Mouse (Mus musculus) intestine, embryonic 15.5 days (tissue): Measurements from ENCODE around the gene Parn. TPM values are rescaled to one million over a fixed set of nuclear protein-coding genes. Genes with fewer than 3 reads are reported as not detected.

Source experiments
- ATAC-seq: fragments of 200-750 bp; cut with Nextera tagmentation; 2 replicates; pipeline ENCODE4 v1.8.0; 2017; ENCODE audit warnings: moderate TSS enrichment, moderate library complexity
- H3K27ac ChIP-seq: fragments of 300-500 bp; sonication (generic); 2 replicates; pipeline ENCODE4 v1.5.1; 2015; ENCODE audit warnings: mild to moderate bottlenecking, inconsistent platforms
- H3K27me3 ChIP-seq: fragments of 300-500 bp; sonication (generic); replicated peaks from 2 replicates; pipeline ENCODE4 v1.6.1; 2015; ENCODE audit warnings: inconsistent platforms
- H3K36me3 ChIP-seq: fragments of 300-500 bp; sonication (generic); 2 replicates; pipeline ENCODE4 v1.6.1; 2015; ENCODE audit warnings: inconsistent platforms
- H3K4me1 ChIP-seq: fragments of 300-500 bp; sonication (generic); replicated peaks from 2 replicates; pipeline ENCODE4 v1.6.1; 2015; ENCODE audit warnings: inconsistent platforms
- H3K4me2 ChIP-seq: fragments of 300-500 bp; sonication (generic); replicated peaks from 2 replicates; pipeline ENCODE4 v1.6.1; 2015; ENCODE audit warnings: mild to moderate bottlenecking, inconsistent platforms
- H3K4me3 ChIP-seq: fragments of 300-500 bp; sonication (generic); replicated peaks from 2 replicates; pipeline ENCODE4 v1.5.1; 2015; ENCODE audit warnings: inconsistent platforms
- H3K9ac ChIP-seq: fragments of 300-500 bp; sonication (generic); 2 replicates; pipeline ENCODE4 v1.6.1; 2015; ENCODE audit warnings: inconsistent platforms
- H3K9me3 ChIP-seq: fragments of 300-500 bp; sonication (generic); 2 replicates; pipeline ENCODE4 v1.6.1; 2016; ENCODE audit warnings: inconsistent platforms
- WGBS: fragments of 180-500 bp; shearing (Covaris S2); methylation state at CpG from one replicate; pipeline ENCODE4 v1.1.7; 2015; 5-methylcytosine and 5-hydroxymethylcytosine counted together
- polyA plus RNA-seq: library from polyadenylated mRNA; unstranded; fragments of >200 nt; fragmentation: Nextera tagmentation; extraction: Ambion mirVana; gene quantifications from 2 replicates; pipeline ENCODE4 v1.2.1, GENCODE M21; 2015

The Parn gene
- polyA plus RNA-seq, 1 experiment from 2014 or later = 38.7 TPM

- H3K36me3 ChIP-seq = no peaks in the 10 kb centered on the region
- H3K9me3 ChIP-seq = no peaks in the 10 kb centered on the region
- no peak for ATAC-seq
- H3K4me1 ChIP-seq = no peaks in the 10 kb centered on the region
- H3K27me3 ChIP-seq = no peaks in the 10 kb centered on the region
- 91% methylated on average over 3 of the region's 3 CpGs for WGBS
- no peak overlapping the region for H3K27ac ChIP-seq
- H3K4me2 ChIP-seq = no peak overlapping the region
- H3K4me3 ChIP-seq = no peak overlapping the region
- H3K9ac ChIP-seq = no peak overlapping the region
These were observed 47.8 kb downstream of the Parn start for GRCm38 (mm10) chr16:13620194-13620593.

GRCm38 (mm10) chr16:13615276-13615675, 52.7 kb downstream of the Parn start:
- no peaks in the 10 kb centered on the region for H3K27me3 ChIP-seq
- H3K36me3 ChIP-seq = 0 out of 2 replicates have a peak, but pooled peaks cover 4% of the 10 kb centered on the region
- H3K4me3 ChIP-seq = no peak overlapping the region
- 75% methylated on average over 5 of the region's 5 CpGs for WGBS
- no peak overlapping the region for H3K27ac ChIP-seq
- no peaks in the 10 kb centered on the region for H3K9me3 ChIP-seq
- no peak overlapping the region for H3K9ac ChIP-seq
- H3K4me1 ChIP-seq = peaks cover 11% of the 10 kb centered on the region
- H3K4me2 ChIP-seq = no peak overlapping the region
- ATAC-seq = no peak

GRCm38 (mm10) chr16:13612571-13612970, 55.4 kb downstream of the Parn start:
- no peak for ATAC-seq
- H3K36me3 ChIP-seq = 0 out of 2 replicates have a peak, but pooled peaks cover 4% of the 10 kb centered on the region
- H3K4me1 ChIP-seq = peaks cover 11% of the 10 kb centered on the region
- H3K9ac ChIP-seq = no peak overlapping the region
- no peak overlapping the region for H3K4me2 ChIP-seq
- no peak overlapping the region for H3K4me3 ChIP-seq
- H3K27me3 ChIP-seq = no peaks in the 10 kb centered on the region
- no peak overlapping the region for H3K27ac ChIP-seq
- no peaks in the 10 kb centered on the region for H3K9me3 ChIP-seq
- WGBS = 85% methylated on average over 5 of the region's 5 CpGs

GRCm38 (mm10) chr16:13612058-13612457, 55.9 kb downstream of the Parn start:
- ATAC-seq = peak; percentile 35; the same call in 1 of the 2 replicates
- H3K27ac ChIP-seq = 0 out of 2 replicates have a peak overlapping the region, but pooled peaks have one; percentile 44

GRCm38 (mm10) chr16:13611399-13611798, 56.6 kb downstream of the Parn start:
- H3K4me2 ChIP-seq = 0 out of 2 replicates have a peak overlapping the region, but pooled peaks have one; percentile 13
- ATAC-seq = peak; percentile 87

More at GRCm38 (mm10) chr16:13612058-13612457, 55.9 kb downstream of the Parn start:
- H3K9ac ChIP-seq = no peak overlapping the region
- 0 out of 2 replicates have a peak, but pooled peaks cover 4% of the 10 kb centered on the region for H3K36me3 ChIP-seq
- 75% methylated on average over 6 of the region's 6 CpGs for WGBS
- H3K4me2 ChIP-seq = no peak overlapping the region
- no peak overlapping the region for H3K4me3 ChIP-seq
- no peaks in the 10 kb centered on the region for H3K27me3 ChIP-seq
- no peaks in the 10 kb centered on the region for H3K9me3 ChIP-seq
- peaks cover 11% of the 10 kb centered on the region for H3K4me1 ChIP-seq

GRCm38 (mm10) chr16:13610951-13611381, 57.0 kb downstream of the Parn start:
- 0 out of 2 replicates have a peak overlapping the region, but pooled peaks have one; percentile 13 for H3K4me2 ChIP-seq
- peak; percentile 88 for ATAC-seq

More at GRCm38 (mm10) chr16:13611399-13611798, 56.6 kb downstream of the Parn start:
- H3K36me3 ChIP-seq = peaks cover 4% of the 10 kb centered on the region; the same call in 1 of the 2 replicates
- no peak overlapping the region for H3K9ac ChIP-seq
- no peaks in the 10 kb centered on the region for H3K9me3 ChIP-seq
- peak overlapping the region; percentile 64 for H3K27ac ChIP-seq
- peaks cover 11% of the 10 kb centered on the region for H3K4me1 ChIP-seq
- no peak overlapping the region for H3K4me3 ChIP-seq
- H3K27me3 ChIP-seq = no peaks in the 10 kb centered on the region

GRCm38 (mm10) chr16:13608705-13609085, 59.3 kb downstream of the Parn start:
- no peak overlapping the region for H3K4me3 ChIP-seq
- H3K36me3 ChIP-seq = peaks cover 4% of the 10 kb centered on the region; the same call in 1 of the 2 replicates
- no peak overlapping the region for H3K9ac ChIP-seq
- no peaks in the 10 kb centered on the region for H3K9me3 ChIP-seq
- no peak overlapping the region for H3K4me2 ChIP-seq
- no peak overlapping the region for H3K27ac ChIP-seq
- 90% methylated on average over 1 of the region's 1 CpGs for whole genome bisulfite sequencing
- peaks cover 11% of the 10 kb centered on the region for H3K4me1 ChIP-seq
- no peaks in the 10 kb centered on the region for H3K27me3 ChIP-seq
- ATAC-seq = no peak

More at GRCm38 (mm10) chr16:13610951-13611381, 57.0 kb downstream of the Parn start:
- Histone ChIP-seq H3K9me3 (no peaks in the 10 kb centered on the region), H3K36me3 (peaks cover 6% of the 10 kb centered on the region; the same call in 1 of the 2 replicates), H3K27ac (peak overlapping the region; percentile 64), H3K9ac (no peak overlapping the region), H3K4me3 (no peak overlapping the region), H3K4me1 (peaks cover 11% of the 10 kb centered on the region), H3K27me3 (no peaks in the 10 kb centered on the region)
- WGBS = 37% methylated on average over 5 of the region's 5 CpGs

GRCm38 (mm10) chr16:13607987-13608704, 59.8 kb downstream of the Parn start:
- no peaks in the 10 kb centered on the region for H3K27me3 ChIP-seq
- no peak overlapping the region for H3K4me3 ChIP-seq
- 85% methylated on average over 4 of the region's 4 CpGs for WGBS
- no peak overlapping the region for H3K4me2 ChIP-seq
- H3K9ac ChIP-seq = no peak overlapping the region
- no peaks in the 10 kb centered on the region for H3K9me3 ChIP-seq
- H3K4me1 ChIP-seq = peaks cover 11% of the 10 kb centered on the region
- ATAC-seq = no peak
- peaks cover 4% of the 10 kb centered on the region; the same call in 1 of the 2 replicates for H3K36me3 ChIP-seq
- no peak overlapping the region for H3K27ac ChIP-seq

- no peak overlapping the region for H3K9ac ChIP-seq
These were observed 65.2 kb downstream of the Parn start for GRCm38 (mm10) chr16:13602779-13603178.

GRCm38 (mm10) chr16:13589049-13589408, 78.9 kb downstream of the Parn start:
- Histone ChIP-seq H3K4me3 (no peak overlapping the region), H3K9ac (no peak overlapping the region), H3K4me1 (peaks cover 6% of the 10 kb centered on the region; the same call in 1 of the 2 replicates), H3K27ac (peak overlapping the region; percentile 74), H3K36me3 (peaks cover 8% of the 10 kb centered on the region), H3K9me3 (no peaks in the 10 kb centered on the region), H3K4me2 (no peak overlapping the region), H3K27me3 (no peaks in the 10 kb centered on the region)
- ATAC-seq = no peak
- WGBS = 55% methylated on average over 2 of the region's 2 CpGs

More at GRCm38 (mm10) chr16:13602779-13603178, 65.2 kb downstream of the Parn start:
- Histone ChIP-seq H3K27me3 (no peaks in the 10 kb centered on the region), H3K4me1 (no peaks in the 10 kb centered on the region), H3K4me3 (no peak overlapping the region), H3K27ac (no peak overlapping the region), H3K9me3 (no peaks in the 10 kb centered on the region), H3K36me3 (peaks cover 4% of the 10 kb centered on the region; the same call in 1 of the 2 replicates), H3K4me2 (no peak overlapping the region)
- ATAC-seq = no peak
- 63% methylated on average over 1 of the region's 1 CpGs for WGBS

- Histone ChIP-seq H3K36me3 (peaks cover 3% of the 10 kb centered on the region; the same call in 1 of the 2 replicates), H3K9me3 (no peaks in the 10 kb centered on the region), H3K4me2 (no peak overlapping the region), H3K27ac (peak overlapping the region; percentile 74), H3K4me1 (peaks cover 6% of the 10 kb centered on the region; the same call in 1 of the 2 replicates), H3K4me3 (no peak overlapping the region), H3K27me3 (no peaks in the 10 kb centered on the region), H3K9ac (no peak overlapping the region)
- WGBS = 63% methylated on average over 5 of the region's 5 CpGs
- ATAC-seq = peak; percentile 67
These were observed 79.6 kb downstream of the Parn start for GRCm38 (mm10) chr16:13588182-13589048.

GRCm38 (mm10) chr16:13585234-13585633, 82.7 kb downstream of the Parn start:
- Histone ChIP-seq H3K4me3 (no peak overlapping the region), H3K9me3 (no peaks in the 10 kb centered on the region), H3K27ac (no peak overlapping the region), H3K27me3 (no peaks in the 10 kb centered on the region), H3K36me3 (no peaks in the 10 kb centered on the region), H3K4me1 (peaks cover 6% of the 10 kb centered on the region; the same call in 1 of the 2 replicates), H3K9ac (no peak overlapping the region), H3K4me2 (no peak overlapping the region)
- ATAC-seq = peak; percentile 59
- 46% methylated on average over 9 of the region's 9 CpGs for WGBS
